Mouse (Mus musculus) right cerebral cortex, adult 18-20 months (tissue): Measurements from ENCODE around the gene Fto.

Experiments
- DNase-seq: peaks from one replicate; pipeline ENCODE4 v3.0.0; 2022; ENCODE audit warnings: mixed read lengths

Gene Fto

GRCm38 (mm10) chr8:91395340-91396055, 82.2 kb downstream of the Fto start:
- no peak for DNase-seq

- no peak for DNase-seq
Observed at GRCm38 (mm10) chr8:91398053-91398452, 84.7 kb downstream of the Fto start.

GRCm38 (mm10) chr8:91402980-91403975, 90.0 kb downstream of the Fto start:
- DNase-seq: no peak

- no peak for DNase-seq
Observed at GRCm38 (mm10) chr8:91404311-91404710, 91.0 kb downstream of the Fto start.

- no peak for DNase-seq
Observed at GRCm38 (mm10) chr8:91405099-91405498, 91.8 kb downstream of the Fto start.

- no peak for DNase-seq
Observed at GRCm38 (mm10) chr8:91406624-91407290, 93.4 kb downstream of the Fto start.

GRCm38 (mm10) chr8:91407880-91408279, 94.6 kb downstream of the Fto start:
- DNase-seq: no peak

- no peak for DNase-seq
Observed at GRCm38 (mm10) chr8:91410007-91410406, 96.7 kb downstream of the Fto start.

GRCm38 (mm10) chr8:91424491-91425074, 111.3 kb downstream of the Fto start:
- no peak for DNase-seq

GRCm38 (mm10) chr8:91425251-91425866, 112.0 kb downstream of the Fto start:
- no peak for DNase-seq

- no peak for DNase-seq
Observed at GRCm38 (mm10) chr8:91426496-91426895, 113.2 kb downstream of the Fto start.

GRCm38 (mm10) chr8:91430333-91430940, 117.1 kb downstream of the Fto start:
- DNase-seq: no peak

GRCm38 (mm10) chr8:91436036-91436435, 122.7 kb downstream of the Fto start:
- DNase-seq: no peak

- DNase-seq: no peak
Observed at GRCm38 (mm10) chr8:91443911-91444310, 130.6 kb downstream of the Fto start.

GRCm38 (mm10) chr8:91444636-91445410, 131.5 kb downstream of the Fto start:
- DNase-seq: peak; percentile 17

GRCm38 (mm10) chr8:91445516-91445915, 132.2 kb downstream of the Fto start:
- DNase-seq: no peak

GRCm38 (mm10) chr8:91446008-91446407, 132.7 kb downstream of the Fto start:
- no peak for DNase-seq

- DNase-seq: no peak
Observed at GRCm38 (mm10) chr8:91448667-91449329, 135.5 kb downstream of the Fto start.

- DNase-seq: no peak
Observed at GRCm38 (mm10) chr8:91454926-91455325, 141.6 kb downstream of the Fto start.

- no peak for DNase-seq
Observed at GRCm38 (mm10) chr8:91455591-91455990, 142.3 kb downstream of the Fto start.

- DNase-seq: no peak
Observed at GRCm38 (mm10) chr8:91458016-91458415, 144.7 kb downstream of the Fto start.
